Mouse (Mus musculus) 3134 (cell line): ENCODE data around the gene Flad1.
A peak's percentile ranks its signal among the peaks of the same experiment; 100 is the strongest.
"Not testable (repeated sequence)": the region's sequence is repeated elsewhere in the genome, so short reads cannot be mapped to it uniquely, and the experiment has no call there.

Source experiments
- DNase-seq: peaks from one replicate; pipeline ENCODE4 v3.0.0-alpha.2; 2011; ENCODE audit warnings: low spot score; ENCODE audit not compliant: insufficient read length; ENCODE audit errors: extremely low read depth

Flad1 gene

GRCm38 (mm10) chr3:89429021-89429420 is 17.4 kb upstream of the Flad1 start:
- DNase-seq: not testable (repeated sequence)

DNA sequence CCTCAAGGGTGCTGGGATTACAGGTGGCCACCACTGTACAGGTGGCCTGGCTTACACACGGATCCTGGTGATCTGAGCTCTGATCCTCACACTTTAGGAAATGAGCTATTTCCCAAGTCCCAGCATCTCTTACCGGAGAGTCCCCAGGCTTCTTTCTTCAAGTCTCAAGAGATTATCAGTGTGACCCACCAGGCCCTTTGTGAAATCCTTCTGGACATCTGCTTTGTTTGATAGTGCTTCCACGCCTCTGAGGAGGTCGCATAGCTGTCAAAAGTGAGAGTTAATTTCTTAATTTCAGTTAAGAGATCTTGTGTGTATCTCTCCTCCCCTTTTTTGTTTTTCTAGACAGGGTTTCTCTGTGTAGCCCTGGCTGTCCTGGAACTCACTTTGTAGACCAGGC is 14.2 kb upstream of the Flad1 start:
- DNase-seq: no peak

GRCm38 (mm10) chr3:89425141-89425525 is 13.5 kb upstream of the Flad1 start:
- no peak for DNase-seq

GRCm38 (mm10) chr3:89424416-89425140 is 12.9 kb upstream of the Flad1 start:
- DNase-seq: no peak

GRCm38 (mm10) chr3:89422556-89423205 is 11.0 kb upstream of the Flad1 start:
- no peak for DNase-seq

DNA sequence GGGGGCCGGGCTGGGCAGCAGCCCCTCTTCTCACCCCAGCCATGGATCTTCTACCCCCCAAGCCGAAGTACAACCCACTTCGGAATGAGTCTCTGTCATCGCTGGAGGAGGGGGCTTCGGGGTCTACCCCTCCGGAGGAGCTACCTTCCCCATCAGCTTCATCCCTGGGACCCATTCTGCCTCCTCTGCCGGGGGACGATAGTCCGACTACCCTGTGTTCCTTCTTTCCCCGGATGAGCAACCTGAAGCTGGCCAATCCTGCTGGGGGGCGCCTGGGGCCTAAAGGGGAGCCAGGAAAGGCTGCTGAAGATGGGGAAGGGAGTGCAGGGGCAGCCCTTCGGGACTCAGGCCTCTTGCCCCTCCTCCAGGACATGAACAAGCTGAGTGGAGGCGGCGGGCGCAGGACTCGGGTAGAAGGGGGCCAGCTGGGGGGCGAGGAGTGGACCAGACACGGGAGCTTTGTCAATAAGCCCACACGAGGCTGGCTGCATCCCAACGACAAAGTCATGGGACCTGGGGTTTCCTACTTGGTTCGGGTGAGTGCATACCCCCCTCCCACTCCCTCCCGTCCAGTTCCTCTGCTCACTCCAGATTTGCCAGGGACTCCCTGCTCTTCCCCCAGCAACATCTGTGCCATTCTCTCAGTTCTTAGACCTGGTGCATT is 10.3 kb upstream of the Flad1 start:
- no peak for DNase-seq

- DNase-seq: peak; percentile 82
These were observed 9.5 kb upstream of the Flad1 start for GRCm38 (mm10) chr3:89421002-89421774.

GRCm38 (mm10) chr3:89420421-89420820 is 8.8 kb upstream of the Flad1 start:
- DNase-seq: no peak

DNA sequence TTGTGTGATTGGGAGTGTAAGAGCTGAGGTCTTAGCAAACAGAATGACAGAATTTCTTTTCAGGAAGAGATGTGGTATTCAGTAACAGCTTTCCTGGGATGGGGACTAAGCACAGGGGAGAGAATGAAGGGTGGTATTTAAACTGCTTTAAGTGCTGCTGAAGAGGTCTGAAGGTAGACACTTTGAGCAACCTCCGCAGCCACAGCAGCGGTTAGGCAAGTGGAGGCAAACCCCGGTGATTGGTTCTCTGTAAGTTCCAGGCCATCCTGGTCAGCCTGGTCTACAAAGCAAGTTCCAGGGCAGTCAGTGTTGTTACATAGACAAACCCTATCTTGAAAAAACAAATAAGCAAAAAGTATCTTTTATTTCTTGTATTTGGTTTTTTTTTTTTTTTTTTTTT is 8.3 kb upstream of the Flad1 start:
- no peak for DNase-seq

DNA sequence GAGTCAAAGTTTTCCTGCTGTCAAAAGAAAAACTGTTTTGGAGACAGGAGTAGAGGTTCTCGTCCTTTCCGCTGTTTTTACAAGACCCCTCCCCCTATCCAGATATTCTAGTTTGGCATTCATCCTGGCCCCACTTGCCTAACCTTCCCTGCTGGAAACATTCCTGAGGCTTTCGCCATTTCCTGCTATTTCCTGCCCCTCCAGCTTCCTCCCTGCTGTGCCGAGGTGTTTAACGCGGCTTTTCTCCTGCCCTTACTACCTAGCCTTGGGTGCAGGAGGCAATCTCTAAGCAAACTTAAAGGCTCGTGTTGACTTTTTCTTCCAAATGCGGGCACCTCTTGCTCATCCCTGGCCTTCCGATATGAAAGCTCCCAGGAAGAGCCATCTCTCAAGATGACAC is 7.9 kb upstream of the Flad1 start:
- peak; percentile 65 for DNase-seq

- DNase-seq: no peak
These were observed 7.2 kb upstream of the Flad1 start for GRCm38 (mm10) chr3:89418861-89419250.

GRCm38 (mm10) chr3:89418170-89418860 is 6.6 kb upstream of the Flad1 start, which contains the start of the genes Cks1b and Shc1:
TSS of gene Cks1b (minus strand) at chr3:89418383.
TSS of gene Shc1 (plus strand) at chr3:89418443.
- peak; percentile 96 for DNase-seq

- no peak for DNase-seq
These were observed 6.1 kb upstream of the Flad1 start for GRCm38 (mm10) chr3:89417840-89418169.

DNA sequence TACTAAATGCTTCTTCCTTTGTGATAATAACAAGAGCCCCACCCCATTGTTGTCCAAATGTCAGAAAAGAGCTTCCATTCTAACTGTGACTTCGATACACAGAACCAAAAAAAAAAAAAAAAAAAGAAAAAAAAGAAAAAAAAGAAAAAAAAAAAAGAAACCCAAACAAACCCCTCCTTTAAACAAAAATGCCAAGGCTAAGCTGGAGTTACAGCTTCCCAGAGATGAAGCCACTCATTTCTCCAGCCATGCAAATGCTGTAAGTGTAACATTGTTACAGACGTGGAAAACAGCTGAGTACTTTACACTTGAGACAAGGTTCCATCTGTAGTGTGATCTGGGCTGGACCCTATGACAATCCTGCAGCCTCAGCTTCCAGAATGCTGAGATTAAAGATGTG is 5.5 kb upstream of the Flad1 start:
- DNase-seq: no peak

GRCm38 (mm10) chr3:89416158-89416557 is 4.5 kb upstream of the Flad1 start:
- DNase-seq: no peak

DNA sequence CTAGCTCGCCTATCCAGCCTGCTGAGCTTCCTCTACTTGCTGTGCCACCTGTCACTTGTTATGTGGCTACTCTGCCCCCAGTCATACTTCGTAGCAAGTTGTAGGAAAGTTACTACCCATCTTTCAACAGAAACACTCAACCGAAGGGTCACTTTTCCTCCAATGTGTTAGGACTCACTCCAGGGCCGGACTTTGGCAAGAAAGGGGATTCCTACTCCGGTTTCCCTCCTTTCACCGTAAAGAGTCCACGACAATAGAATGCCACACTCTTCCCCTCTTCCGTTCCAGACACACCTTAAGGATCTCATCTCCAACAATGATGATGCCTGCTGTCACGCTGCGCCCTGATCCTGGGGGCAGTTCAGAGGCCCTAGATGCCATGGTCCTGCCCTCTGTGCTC is 806 bp downstream of the Flad1 start:
- DNase-seq: no peak

- no peak for DNase-seq
These were observed 2.0 kb downstream of the Flad1 start for GRCm38 (mm10) chr3:89409701-89410100.

DNA sequence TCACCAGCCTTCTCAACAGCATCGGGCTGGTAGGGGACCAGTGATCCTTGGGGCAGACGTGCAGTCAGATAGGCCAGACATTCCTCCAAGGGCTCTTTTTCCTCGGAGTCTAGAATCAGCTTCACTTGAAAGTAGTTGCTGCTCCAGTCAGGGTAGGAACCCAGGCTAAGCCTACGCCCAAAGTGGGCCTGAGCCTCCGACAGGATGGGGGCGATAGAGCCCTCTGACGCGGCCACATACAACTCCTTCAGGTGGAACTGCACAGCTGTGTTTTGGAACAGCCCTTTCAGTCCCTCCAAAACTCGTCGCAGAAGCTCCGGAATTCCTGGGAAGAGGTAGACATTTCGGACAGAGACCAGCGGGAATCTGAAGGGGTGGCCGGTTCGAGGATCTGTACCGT is 3.2 kb downstream of the Flad1 start:
- no peak for DNase-seq

DNA sequence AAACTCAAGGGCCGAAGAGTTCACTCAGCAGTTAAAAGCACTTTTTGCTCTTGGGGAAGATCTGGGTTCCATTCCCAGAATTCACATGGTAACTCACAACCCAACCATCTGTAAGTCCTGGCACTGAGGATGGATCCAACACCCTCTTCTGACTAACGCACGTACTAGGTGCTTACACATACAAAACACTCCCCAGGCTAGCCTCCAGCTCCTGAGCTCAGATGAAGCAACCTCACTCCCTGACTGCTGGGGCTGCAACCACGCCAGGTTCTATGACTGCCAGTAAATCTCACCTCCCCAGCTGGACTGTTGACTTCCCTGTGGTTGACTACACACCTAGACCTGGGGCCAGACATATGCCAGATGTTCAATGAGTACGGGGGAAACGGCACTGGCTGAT is 4.8 kb downstream of the Flad1 start:
- no peak for DNase-seq

- DNase-seq: no peak
These were observed 9.0 kb downstream of the Flad1 start, which contains the start of gene Lenep for GRCm38 (mm10) chr3:89402693-89403092. TSS of gene Lenep (minus strand) at chr3:89402793.

DNA sequence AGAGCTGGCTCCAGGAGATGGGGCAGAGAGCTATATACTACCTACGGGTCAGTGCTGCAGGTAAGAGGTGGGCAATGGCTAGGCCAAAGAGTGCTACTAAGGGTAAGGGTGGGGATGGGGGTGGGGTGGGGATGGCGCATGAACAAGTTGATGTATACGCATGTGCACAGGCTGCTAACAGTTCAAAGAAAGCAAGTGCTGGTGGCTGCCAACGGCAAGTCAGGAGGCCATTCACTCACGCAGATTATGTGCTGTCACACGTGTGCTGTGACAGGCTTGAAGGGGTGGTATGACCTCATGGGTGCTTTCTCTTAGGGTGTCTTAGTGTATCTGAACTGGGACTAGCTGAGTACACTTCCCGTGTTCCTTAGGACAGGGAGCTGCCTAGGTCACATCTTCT is 10.3 kb downstream of the Flad1 start:
- DNase-seq: no peak
